Comparison of ENCODE assay signal across 9 mouse cellular contexts in the genomic region with DNA sequence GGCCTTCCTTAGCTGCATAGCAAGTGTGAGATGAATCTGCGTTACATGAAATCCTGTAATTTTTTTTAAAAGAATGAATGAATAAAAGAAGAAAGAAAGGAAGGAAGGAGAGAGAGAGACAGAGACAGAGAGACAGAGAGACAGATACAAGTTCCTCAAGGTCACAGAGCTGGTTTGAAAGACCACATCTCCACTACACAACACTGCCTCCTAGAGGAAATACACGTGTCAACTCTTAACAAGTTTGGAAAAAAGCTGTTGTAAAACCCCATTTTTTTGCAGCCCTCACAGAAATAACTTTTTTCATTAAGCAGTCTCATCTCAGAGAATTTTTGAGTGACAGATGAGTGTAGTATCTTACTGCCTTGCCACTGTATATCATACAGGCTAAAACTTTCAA. TPM values are rescaled to one million over a fixed set of nuclear protein-coding genes. Genes with fewer than 3 reads are reported as not detected.
DNase-seq lines count a peak whose midpoint lies in the region; TF ChIP-seq lines count a peak whose summit lies in the region.
"Had no signal": no experiment of that assay in that cellular context is flagged by ENCODE, and none has a peak within 500 bp of the region (broad histone marks: within the 10 kb centered on the region; RNA-seq: fewer than 3 reads in every experiment).

No protein-coding gene starts in this region.

- 32% methylated on average over 2 of the region's 2 CpGs for WGBS in bone marrow, adult 2 months

- TF ChIP-seq CTCF in bone marrow, adult 2 months (IDR thresholded peaks at IDR 0.05; ENCODE audit: control insufficient read depth, insufficient read depth, low read length): peak; percentile 39; the same call in 1 of the 2 replicates

- no peak overlapping the region for H3K4me3 ChIP-seq in bone marrow, adult 2 months (replicated peaks; ENCODE audit: control insufficient read depth, low read depth, low read length)
- H3K4me3 ChIP-seq: heart, embryonic 15.5 days had no signal

- TF ChIP-seq POLR2A in bone marrow, adult 2 months (IDR thresholded peaks at IDR 0.05; ENCODE audit: borderline replicate concordance, control insufficient read depth, low read depth, low read length): no peak

- H3K4me1 ChIP-seq in bone marrow, adult 2 months (ENCODE audit: control insufficient read depth, insufficient read depth, low read length): no peaks in the 10 kb centered on the region

- no peak overlapping the region for H3K27ac ChIP-seq in bone marrow, adult 2 months (ENCODE audit: control insufficient read depth, insufficient read depth, low read depth, low read length, poor library complexity)
- H3K27ac ChIP-seq: heart, embryonic 15.5 days had no signal

- DNase-seq in adrenal gland, postnatal 10 days: peak; percentile 17
- no peak for DNase-seq in adrenal gland, postnatal 4 days (ENCODE audit: low spot score in 2 of 2)
- peak; percentile 38 for DNase-seq in kidney, postnatal 14 days
- no peak for DNase-seq in kidney, postnatal 4 days
- peak; percentile 12 for DNase-seq in 3134 (ENCODE audit: extremely low read depth, insufficient read length, low spot score)
- peak; percentile 57 for DNase-seq in lung, postnatal 36 days
- no peak for DNase-seq in testis, postnatal 14 days (ENCODE audit: low spot score)

RNA-seq across cellular contexts. Expression of a gene that starts 15.4 kb away (rescaled TPM):
- 1 to 10 TPM; 1.1 to 2.2 TPM for total RNA-seq in adrenal gland, postnatal 10 days (2021)
- under 1 TPM in 1 of 2 experiments, not detected in 1; 0.23 TPM for total RNA-seq in adrenal gland, postnatal 4 days (2021)
- polyA plus RNA-seq in bone marrow, adult 2 months (2011; ENCODE audit: insufficient read depth, insufficient read length, low replicate concordance, missing spikeins): not detected in 2 replicates
- polyA plus RNA-seq: heart, embryonic 15.5 days had no signal

Comparison
In these comparisons a context has a peak if more than half of its experiments do, and no peak if none do; other contexts are left out.
1. DNase-seq: peak in adrenal gland, postnatal 10 days (single experiment), kidney, postnatal 14 days (single experiment), 3134 (single experiment) and lung, postnatal 36 days (single experiment); none in adrenal gland, postnatal 4 days (0 of 2), kidney, postnatal 4 days (0 of 2) and testis, postnatal 14 days (single experiment).